Mouse (Mus musculus) frontal cortex, postnatal 36 days (tissue): ENCODE data around the gene Col23a1.
"Not testable (repeated sequence)": the region's sequence is repeated elsewhere in the genome, so short reads cannot be mapped to it uniquely, and the experiment has no call there.

Source experiments
- DNase-seq, 2 experiments: peaks; one replicate each; pipeline ENCODE4 v3.0.0; 2022; ENCODE audit warnings: low spot score in 2 of 2

Gene Col23a1

GRCm38 (mm10) chr11:51618894-51619408, 329.2 kb downstream of the Col23a1 start:
- no peak for DNase-seq

GRCm38 (mm10) chr11:51619409-51620060, 329.8 kb downstream of the Col23a1 start, which contains the start of gene Nhp2:
Gene Nhp2, plus strand, starts transcription at chr11:51619735.
- peak; percentile 87 to 95 for DNase-seq

DNA sequence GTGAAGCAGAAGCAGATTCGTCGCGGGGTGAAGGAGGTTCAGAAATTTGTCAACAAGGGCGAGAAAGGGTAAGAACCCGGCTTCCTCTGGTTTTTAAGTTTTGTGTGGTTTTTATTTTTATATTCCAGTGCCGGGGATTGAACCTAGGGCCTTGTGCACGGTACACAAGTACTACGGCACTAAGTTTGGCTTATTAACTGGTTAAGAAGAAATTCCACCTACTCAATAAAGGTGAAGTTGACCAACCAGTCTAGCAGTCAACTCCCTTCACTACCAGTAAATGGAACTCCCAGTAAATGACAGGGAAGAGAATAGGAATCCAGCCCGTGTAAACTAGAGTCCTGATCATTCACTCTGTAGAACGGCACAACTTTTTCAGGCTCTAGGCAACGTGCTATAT, 330.4 kb downstream of the Col23a1 start:
- DNase-seq: no peak

- no peak for DNase-seq
Measured at GRCm38 (mm10) chr11:51621776-51622175, 332.1 kb downstream of the Col23a1 start.

DNA sequence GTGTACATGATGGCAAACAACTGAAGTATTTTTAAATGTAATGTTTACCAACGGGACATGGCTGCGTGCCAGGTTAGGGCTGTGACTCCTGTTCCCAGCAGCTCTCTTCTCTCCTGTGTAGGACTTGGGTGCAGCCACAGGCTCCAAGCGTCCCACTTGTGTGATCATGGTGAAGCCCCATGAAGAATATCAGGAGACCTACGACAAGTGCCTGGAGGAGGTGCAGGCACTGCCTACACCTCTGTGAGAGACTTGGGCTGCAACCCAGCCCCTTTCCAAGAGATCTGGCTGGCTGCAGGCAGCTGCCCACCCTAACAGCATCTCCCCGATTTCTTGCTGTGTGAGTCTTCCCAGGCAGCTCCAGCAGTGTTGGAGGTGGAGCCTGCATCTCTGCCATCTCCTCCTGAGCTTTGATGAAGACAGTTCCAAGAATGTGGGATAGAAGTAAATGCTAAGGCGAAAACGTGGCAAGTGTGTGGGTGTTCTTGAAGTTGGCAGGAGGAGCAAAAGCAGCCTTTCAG, 333.3 kb downstream of the Col23a1 start:
- peak; percentile 80 to 90 for DNase-seq

GRCm38 (mm10) chr11:51625187-51625820, 335.6 kb downstream of the Col23a1 start:
- DNase-seq: no peak

GRCm38 (mm10) chr11:51627425-51627824, 337.7 kb downstream of the Col23a1 start:
- DNase-seq: peak in 1 of 2 experiments; percentile 51

- no peak for DNase-seq
Measured at GRCm38 (mm10) chr11:51627907-51628306, 338.2 kb downstream of the Col23a1 start.

- DNase-seq: peak; percentile 53 to 82
Measured at GRCm38 (mm10) chr11:51629651-51630314, 340.1 kb downstream of the Col23a1 start.

GRCm38 (mm10) chr11:51632130-51632753, 342.5 kb downstream of the Col23a1 start:
- DNase-seq: no peak

GRCm38 (mm10) chr11:51633200-51633599, 343.5 kb downstream of the Col23a1 start:
- DNase-seq: not testable (repeated sequence)
